Mouse (Mus musculus) ES-E14 (cell line): ENCODE data around the gene Nav2. TPM values are rescaled to one million over a fixed set of nuclear protein-coding genes. Genes with fewer than 3 reads are reported as not detected.

ENCODE experiments used
- DNase-seq: peaks from one replicate; pipeline ENCODE4 v3.0.0-alpha.2; 2013; ENCODE audit warnings: low read depth, low spot score
- H3K27ac ChIP-seq: 2 replicates; pipeline ENCODE4 v1.5.1; 2012; ENCODE audit warnings: low read depth, mild to moderate bottlenecking, low read length, moderate library complexity, mixed read lengths; ENCODE audit not compliant: poor library complexity, insufficient read depth, severe bottlenecking
- H3K36me3 ChIP-seq: 2 replicates; pipeline ENCODE4 v1.6.1; 2012; ENCODE audit warnings: mild to moderate bottlenecking, low read length, moderate library complexity, mixed read lengths; ENCODE audit not compliant: control insufficient read depth, poor library complexity, insufficient read depth, severe bottlenecking
- H3K4me1 ChIP-seq, 2 experiments: fragments of 150-350 bp in 1 of 2; sonication (generic) in 1 of 2; 2 replicates each; pipeline ENCODE4 v1.6.1; 2012; ENCODE audit warnings: low read length in 2 of 2, mild to moderate bottlenecking in 1 of 2, mixed read lengths in 1 of 2; ENCODE audit not compliant: control insufficient read depth in 2 of 2, insufficient read depth in 2 of 2, poor library complexity in 1 of 2
- H3K4me3 ChIP-seq, 2 experiments: fragments of 150-350 bp in 1 of 2; sonication (generic) in 1 of 2; 2 replicates each; pipeline ENCODE4 v1.5.1; 2012; ENCODE audit warnings: low read length in 2 of 2, low read depth in 1 of 2, mild to moderate bottlenecking in 1 of 2, mixed read lengths in 1 of 2; ENCODE audit not compliant: insufficient read depth in 1 of 2, poor library complexity in 1 of 2, severe bottlenecking in 1 of 2
- H3K9ac ChIP-seq: 2 replicates; pipeline ENCODE4 v1.6.1; 2012; ENCODE audit warnings: low read depth, mild to moderate bottlenecking, low read length, mixed read lengths; ENCODE audit not compliant: poor library complexity, insufficient read depth, severe bottlenecking
- H3K9me3 ChIP-seq: fragments of 150-350 bp; sonication (generic); 2 replicates; pipeline ENCODE4 v1.6.1; 2012; ENCODE audit warnings: low read depth, mild to moderate bottlenecking, low read length; ENCODE audit not compliant: control insufficient read depth, insufficient read depth
- CHD2 ChIP-seq: IDR thresholded peaks from 2 replicates; pipeline ENCODE4 v1.6.1; 2014; ENCODE audit warnings: mild to moderate bottlenecking, low read depth, low read length, inconsistent platforms
- HCFC1 ChIP-seq: IDR thresholded peaks from 2 replicates; pipeline ENCODE4 v1.6.1; 2012; ENCODE audit warnings: low read length, inconsistent platforms, borderline replicate concordance; ENCODE audit not compliant: insufficient read depth
- MAFK ChIP-seq: IDR thresholded peaks from 2 replicates; pipeline ENCODE4 v1.6.1; 2014; ENCODE audit warnings: mild to moderate bottlenecking, low read depth, low read length, inconsistent platforms; ENCODE audit not compliant: insufficient read depth
- ZC3H11A ChIP-seq: IDR thresholded peaks from 2 replicates; pipeline ENCODE4 v1.6.1; 2012; ENCODE audit warnings: low read depth, mild to moderate bottlenecking, inconsistent platforms, low read length, borderline replicate concordance
- ZNF384 ChIP-seq: IDR thresholded peaks from 2 replicates; pipeline ENCODE4 v1.6.1; 2012; ENCODE audit warnings: low read depth, low read length, inconsistent platforms
- in situ Hi-C, 2 experiments: fragments of 600-800 bp; cut with MboI; formaldehyde crosslinking; loops; one replicate each; pipeline ENCODE4 v1.15.1; 2025; ENCODE audit warnings: low sequenced_read_pairs in 2 of 2, inconsistent platforms in 1 of 2; ENCODE audit not compliant: unreplicated experiment in 2 of 2
- total RNA-seq: library from RNA; depleted of rRNA; stranded (reverse); fragments of 300-350 nt; gene quantifications from 2 replicates; pipeline ENCODE4 v1.2.3, GENCODE M21; 2012

The Nav2 gene
- total RNA-seq, 1 experiment: 18.2 TPM

DNA sequence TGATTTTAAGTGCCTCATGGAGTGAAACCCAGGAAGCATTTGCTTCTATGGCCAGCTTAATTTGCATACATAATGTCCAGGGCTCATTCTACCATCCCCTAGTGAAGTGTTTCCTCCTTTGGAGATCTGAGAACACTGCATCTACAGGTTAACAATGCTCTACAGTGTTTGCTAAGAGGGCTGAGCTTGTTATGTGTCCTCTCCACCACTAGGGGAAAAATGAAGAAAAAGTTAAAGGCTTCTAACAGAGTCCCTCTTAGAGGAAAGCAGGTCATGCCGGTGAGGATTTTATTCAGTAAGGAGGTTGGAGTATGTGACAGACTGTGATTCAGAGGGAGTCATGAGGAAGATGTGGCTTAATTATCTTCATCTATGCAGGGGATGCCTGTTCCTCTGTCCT lies 103.5 kb downstream of the Nav2 start:
- no peak for DNase-seq
- Histone ChIP-seq H3K9me3 (no peaks in the 10 kb centered on the region), H3K36me3 (no peaks in the 10 kb centered on the region), H3K4me3 (no peak overlapping the region), H3K4me1 (no peaks in the 10 kb centered on the region), H3K9ac (no peak overlapping the region), H3K27ac (no peak overlapping the region)
- in situ Hi-C loops: no loop called here
- TF ChIP-seq CHD2 (no peak), ZC3H11A (no peak), HCFC1 (no peak), MAFK (no peak), ZNF384 (no peak)

DNA sequence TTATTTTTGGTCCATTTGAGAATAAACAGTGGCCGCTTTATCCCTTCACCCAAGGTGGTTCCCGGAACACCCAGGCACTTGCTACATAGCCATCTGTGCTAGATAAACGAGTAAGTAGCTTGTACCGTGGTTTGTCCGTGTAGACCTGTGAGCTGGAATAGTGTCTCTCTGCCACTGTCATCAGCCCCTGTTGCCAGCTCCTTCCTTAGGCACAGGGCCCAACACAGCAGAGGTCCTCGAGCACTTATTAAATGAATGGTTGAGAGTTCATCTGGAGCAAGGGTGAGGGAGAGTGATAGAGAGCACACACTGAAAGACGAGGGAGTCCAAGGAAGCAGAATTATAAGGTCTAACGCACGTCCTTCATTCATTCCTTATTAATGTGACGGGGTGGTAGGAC lies 106.0 kb downstream of the Nav2 start:
- TF ChIP-seq HCFC1: no peak
- TF ChIP-seq ZC3H11A: no peak
- TF ChIP-seq CHD2: no peak
- no peak for TF ChIP-seq ZNF384
- no peak for TF ChIP-seq MAFK
- in situ Hi-C loops: no loop called here
- no peak overlapping the region for H3K27ac ChIP-seq
- no peaks in the 10 kb centered on the region for H3K36me3 ChIP-seq
- DNase-seq: no peak
- no peaks in the 10 kb centered on the region for H3K4me1 ChIP-seq
- H3K9me3 ChIP-seq: no peaks in the 10 kb centered on the region
- H3K4me3 ChIP-seq: no peak overlapping the region
- no peak overlapping the region for H3K9ac ChIP-seq

GRCm38 (mm10) chr7:49015297-49015696 lies 106.8 kb downstream of the Nav2 start:
- H3K9ac ChIP-seq: no peak overlapping the region
- H3K4me1 ChIP-seq: no peaks in the 10 kb centered on the region
- H3K27ac ChIP-seq: no peak overlapping the region
- in situ Hi-C loops: no loop called here
- DNase-seq: no peak
- no peaks in the 10 kb centered on the region for H3K36me3 ChIP-seq
- no peaks in the 10 kb centered on the region for H3K9me3 ChIP-seq
- H3K4me3 ChIP-seq: no peak overlapping the region
- TF ChIP-seq HCFC1 (no peak), ZNF384 (no peak), CHD2 (no peak), ZC3H11A (no peak), MAFK (no peak)

- H3K4me1 ChIP-seq: no peaks in the 10 kb centered on the region
Observed at GRCm38 (mm10) chr7:49016088-49016487, 107.6 kb downstream of the Nav2 start.

GRCm38 (mm10) chr7:49017794-49018193 lies 109.3 kb downstream of the Nav2 start:
- Histone ChIP-seq H3K9ac (no peak overlapping the region), H3K9me3 (no peaks in the 10 kb centered on the region), H3K27ac (no peak overlapping the region), H3K4me1 (no peaks in the 10 kb centered on the region), H3K36me3 (no peaks in the 10 kb centered on the region), H3K4me3 (no peak overlapping the region)
- no peak for DNase-seq
- in situ Hi-C loops: no loop called here
- TF ChIP-seq CHD2: no peak
- no peak for TF ChIP-seq MAFK
- TF ChIP-seq HCFC1: no peak
- no peak for TF ChIP-seq ZC3H11A
- no peak for TF ChIP-seq ZNF384

More at GRCm38 (mm10) chr7:49016088-49016487, 107.6 kb downstream of the Nav2 start:
- no peaks in the 10 kb centered on the region for H3K9me3 ChIP-seq
- H3K9ac ChIP-seq: no peak overlapping the region
- no peaks in the 10 kb centered on the region for H3K36me3 ChIP-seq
- H3K4me3 ChIP-seq: no peak overlapping the region
- no peak overlapping the region for H3K27ac ChIP-seq
- TF ChIP-seq ZC3H11A: no peak
- TF ChIP-seq ZNF384: no peak
- no peak for TF ChIP-seq CHD2
- TF ChIP-seq HCFC1: no peak
- no peak for TF ChIP-seq MAFK
- in situ Hi-C loops: no loop called here
- DNase-seq: no peak
